Mouse (Mus musculus): ENCODE results near the gene Plscr3. TPM values are rescaled to one million over a fixed set of nuclear protein-coding genes. Genes with fewer than 3 reads are reported as not detected.
A peak's percentile ranks its signal among the peaks of the same experiment; 100 is the strongest.

Gene Plscr3
- total and polyA plus RNA-seq, 2 experiments from 2014 or later: 30.6 to 38.2 TPM

DNA sequence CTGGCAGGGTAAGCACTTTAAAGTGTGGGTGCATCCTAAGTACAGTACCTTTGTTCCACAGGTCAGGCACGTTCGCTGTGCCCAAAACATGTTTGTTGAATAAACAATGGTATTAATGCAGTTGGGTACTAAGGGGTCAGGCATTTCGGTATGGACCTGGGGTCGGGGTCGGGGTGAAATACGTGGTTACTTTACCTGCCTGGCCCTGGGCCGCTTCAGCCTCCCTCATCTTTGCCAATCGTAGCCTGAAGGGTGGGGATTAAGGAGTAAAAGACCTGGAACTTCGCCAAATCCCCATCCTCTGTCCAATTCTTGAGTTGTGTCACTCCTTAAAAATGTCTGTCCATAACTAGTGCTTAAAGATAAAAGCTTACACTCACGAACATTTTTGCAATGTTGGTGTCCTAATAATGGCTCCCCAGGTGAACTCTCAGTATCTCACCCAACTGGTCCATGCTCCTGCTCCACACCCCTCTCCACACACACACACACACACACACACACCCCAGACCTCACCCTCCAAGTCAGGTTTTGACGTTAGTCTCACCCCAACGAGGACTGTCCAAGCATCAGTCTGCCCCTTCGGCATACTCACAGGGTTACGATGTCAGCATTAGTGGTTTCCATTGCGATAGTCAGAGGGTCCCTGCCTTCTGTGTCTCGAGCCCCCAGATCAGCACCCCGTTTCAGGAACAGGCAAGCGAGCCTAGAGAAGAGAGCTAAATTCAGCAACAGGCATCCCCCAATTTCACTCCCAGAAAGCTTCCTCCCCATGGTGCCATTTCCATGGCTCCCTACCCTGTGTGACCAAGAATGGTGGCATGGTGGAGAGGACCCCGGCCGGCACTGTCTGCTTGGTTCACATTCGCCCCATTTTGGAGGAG, 35.9 kb downstream of the Plscr3 start:
- Histone ChIP-seq H3K9me3 (ENCODE audit: low read length) (no peaks in the 10 kb centered on the region), H3K36me3 (ENCODE audit: insufficient read depth) (no peaks in the 10 kb centered on the region), H3K4me3 (ENCODE audit: low read depth, low read length) (peak overlapping the region; percentile 37; the same call in 1 of the 2 replicates), H3K27ac (ENCODE audit: low read depth, low read length) (no peak overlapping the region), H3K4me2 (ENCODE audit: low read depth) (peak overlapping the region; percentile 65), H3K4me1 (ENCODE audit: insufficient read depth) (peaks cover 9% of the 10 kb centered on the region; the same call in 1 of the 2 replicates), H3K27me3 (ENCODE audit: insufficient read depth, low read length) (no peaks in the 10 kb centered on the region; the same call in 1 of the 2 replicates), H3K9ac (no peak overlapping the region)
- 60% methylated on average over 21 of the region's 21 CpGs for WGBS
- ATAC-seq (no peak), DNase-seq (no peak)
- no peak for TF ChIP-seq CTCF (IDR thresholded peaks at IDR 0.05; ENCODE audit: low read depth)

DNA sequence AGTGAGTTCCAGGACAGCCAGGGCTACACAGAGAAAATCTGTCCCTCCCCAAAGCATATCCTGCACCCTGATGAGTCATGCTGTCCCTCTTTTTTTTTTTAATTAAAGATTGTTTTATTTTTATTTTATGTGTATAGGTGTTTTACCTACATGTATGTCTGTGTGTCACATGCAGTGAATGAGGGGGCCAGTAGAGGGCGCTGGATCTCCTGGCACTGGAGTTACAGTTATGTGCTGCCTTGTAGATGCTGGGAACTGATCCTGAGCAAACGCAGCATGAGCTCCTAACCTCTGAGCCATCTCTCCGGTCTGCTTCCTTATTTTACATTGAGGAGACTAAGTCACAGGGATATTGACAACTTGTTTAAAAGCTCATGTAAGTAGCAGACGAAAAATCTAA, 36.9 kb downstream of the Plscr3 start:
- H3K4me3 ChIP-seq (ENCODE audit: low read depth, low read length): no peak overlapping the region
- no peak overlapping the region for H3K27ac ChIP-seq (ENCODE audit: low read depth, low read length)
- H3K9me3 ChIP-seq (ENCODE audit: low read length): no peaks in the 10 kb centered on the region
- WGBS: 68% methylated on average over 4 of the region's 4 CpGs
- H3K9ac ChIP-seq: no peak overlapping the region
- H3K4me2 ChIP-seq (ENCODE audit: low read depth): no peak overlapping the region
- peak; percentile 47 for TF ChIP-seq CTCF (IDR thresholded peaks at IDR 0.05; ENCODE audit: low read depth)
- DNase-seq (no peak), ATAC-seq (no peak)
- no peaks in the 10 kb centered on the region; the same call in 1 of the 2 replicates for H3K27me3 ChIP-seq (ENCODE audit: insufficient read depth, low read length)
- peaks cover 9% of the 10 kb centered on the region; the same call in 1 of the 2 replicates for H3K4me1 ChIP-seq (ENCODE audit: insufficient read depth)
- no peaks in the 10 kb centered on the region for H3K36me3 ChIP-seq (ENCODE audit: insufficient read depth)

DNA sequence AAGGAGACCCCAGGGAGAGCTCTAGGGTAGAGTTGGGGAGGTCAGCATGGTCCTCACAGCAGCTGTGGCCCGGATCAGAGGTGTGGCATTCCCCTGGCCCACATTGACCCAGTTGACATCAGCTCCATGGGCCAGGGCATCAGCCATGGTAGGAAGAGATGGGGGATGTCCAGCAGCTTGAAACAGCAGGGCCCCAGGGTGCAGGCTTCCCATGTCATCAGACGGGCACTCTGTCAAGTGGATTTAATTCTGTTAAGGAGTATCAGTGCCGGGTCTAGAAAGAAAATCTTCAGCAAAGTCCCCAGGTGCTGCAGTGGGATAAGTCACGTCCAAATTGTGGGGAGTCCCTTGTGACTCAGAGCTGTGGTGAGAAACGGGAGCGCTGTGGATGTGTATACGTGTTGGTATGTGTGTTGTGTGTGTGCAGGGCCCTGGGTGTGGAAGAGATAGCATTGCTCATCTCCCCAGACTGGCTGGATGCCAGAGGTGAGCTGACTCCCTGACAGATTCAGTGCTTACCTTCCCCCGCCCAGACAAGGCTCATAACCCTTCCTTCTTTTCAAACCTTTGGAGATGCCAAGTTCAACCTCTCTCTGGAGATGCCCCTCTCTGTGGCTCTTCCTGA, 37.5 kb downstream of the Plscr3 start:
- DNase-seq (no peak), ATAC-seq (no peak)
- no peak overlapping the region for H3K4me2 ChIP-seq (ENCODE audit: low read depth)
- TF ChIP-seq CTCF (IDR thresholded peaks at IDR 0.05; ENCODE audit: low read depth): no peak
- no peaks in the 10 kb centered on the region for H3K9me3 ChIP-seq (ENCODE audit: low read length)
- WGBS: 88% methylated on average over 8 of the region's 8 CpGs
- no peaks in the 10 kb centered on the region for H3K36me3 ChIP-seq (ENCODE audit: insufficient read depth)
- H3K4me3 ChIP-seq (ENCODE audit: low read depth, low read length): no peak overlapping the region
- H3K27me3 ChIP-seq (ENCODE audit: insufficient read depth, low read length): no peaks in the 10 kb centered on the region; the same call in 1 of the 2 replicates
- H3K27ac ChIP-seq (ENCODE audit: low read depth, low read length): no peak overlapping the region
- H3K4me1 ChIP-seq (ENCODE audit: insufficient read depth): peaks cover 9% of the 10 kb centered on the region; the same call in 1 of the 2 replicates
- H3K9ac ChIP-seq: no peak overlapping the region

DNA sequence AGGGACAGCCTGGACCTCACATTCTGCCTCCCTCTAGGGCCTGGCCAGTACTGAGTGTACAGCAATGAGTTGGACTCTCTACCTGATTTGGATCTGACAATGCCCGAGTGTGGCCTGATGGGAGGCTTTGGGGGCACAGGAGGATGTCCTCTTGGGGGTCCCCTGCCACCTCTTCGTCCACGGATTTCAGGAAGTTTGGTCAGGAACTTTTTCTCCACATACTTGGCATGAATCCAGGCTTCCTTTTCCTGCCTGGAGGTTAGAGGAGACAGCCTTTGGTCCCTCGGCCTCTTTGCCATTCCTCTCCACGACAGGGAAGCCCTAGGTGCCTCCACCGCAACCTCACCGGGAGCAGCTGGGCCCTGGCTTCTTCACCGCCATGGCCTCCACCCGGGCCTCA, 38.1 kb downstream of the Plscr3 start:
- DNase-seq: no peak
- Histone ChIP-seq H3K27me3 (ENCODE audit: insufficient read depth, low read length) (no peaks in the 10 kb centered on the region; the same call in 1 of the 2 replicates), H3K4me2 (ENCODE audit: low read depth) (no peak overlapping the region), H3K4me1 (ENCODE audit: insufficient read depth) (peaks cover 9% of the 10 kb centered on the region; the same call in 1 of the 2 replicates), H3K27ac (ENCODE audit: low read depth, low read length) (no peak overlapping the region), H3K9ac (no peak overlapping the region), H3K36me3 (ENCODE audit: insufficient read depth) (no peaks in the 10 kb centered on the region), H3K4me3 (ENCODE audit: low read depth, low read length) (no peak overlapping the region), H3K9me3 (ENCODE audit: low read length) (no peaks in the 10 kb centered on the region)
- WGBS: 83% methylated on average over 9 of the region's 9 CpGs
- no peak for TF ChIP-seq CTCF (IDR thresholded peaks at IDR 0.05; ENCODE audit: low read depth)
- no peak for ATAC-seq

DNA sequence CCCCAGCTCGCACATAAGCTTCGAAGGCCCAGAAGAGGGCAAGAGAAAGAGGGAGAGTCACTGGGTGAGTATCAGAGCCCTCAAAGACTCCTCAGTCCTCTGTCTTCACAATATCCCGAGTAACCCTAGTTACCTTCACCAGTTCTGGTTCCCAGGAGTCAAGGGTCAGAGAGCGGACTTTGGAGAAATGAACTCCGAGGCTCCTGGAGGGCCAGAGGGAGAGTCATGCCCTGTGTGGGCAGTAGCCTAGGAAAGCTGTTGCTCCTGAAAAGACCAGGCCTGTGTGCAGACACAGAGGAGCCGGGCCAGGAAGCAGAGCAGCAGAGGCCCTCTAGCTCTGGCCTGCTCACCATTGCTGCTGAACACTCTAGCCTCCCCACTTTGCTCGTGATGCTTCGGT, 38.5 kb downstream of the Plscr3 start:
- no peaks in the 10 kb centered on the region for H3K9me3 ChIP-seq (ENCODE audit: low read length)
- ATAC-seq (no peak), DNase-seq (no peak)
- H3K27me3 ChIP-seq (ENCODE audit: insufficient read depth, low read length): no peaks in the 10 kb centered on the region; the same call in 1 of the 2 replicates
- no peaks in the 10 kb centered on the region for H3K36me3 ChIP-seq (ENCODE audit: insufficient read depth)
- no peak overlapping the region for H3K4me2 ChIP-seq (ENCODE audit: low read depth)
- H3K4me3 ChIP-seq (ENCODE audit: low read depth, low read length): no peak overlapping the region
- peaks cover 9% of the 10 kb centered on the region; the same call in 1 of the 2 replicates for H3K4me1 ChIP-seq (ENCODE audit: insufficient read depth)
- TF ChIP-seq CTCF (IDR thresholded peaks at IDR 0.05; ENCODE audit: low read depth): no peak
- 87% methylated on average over 8 of the region's 8 CpGs for WGBS
- no peak overlapping the region for H3K27ac ChIP-seq (ENCODE audit: low read depth, low read length)
- no peak overlapping the region for H3K9ac ChIP-seq

DNA sequence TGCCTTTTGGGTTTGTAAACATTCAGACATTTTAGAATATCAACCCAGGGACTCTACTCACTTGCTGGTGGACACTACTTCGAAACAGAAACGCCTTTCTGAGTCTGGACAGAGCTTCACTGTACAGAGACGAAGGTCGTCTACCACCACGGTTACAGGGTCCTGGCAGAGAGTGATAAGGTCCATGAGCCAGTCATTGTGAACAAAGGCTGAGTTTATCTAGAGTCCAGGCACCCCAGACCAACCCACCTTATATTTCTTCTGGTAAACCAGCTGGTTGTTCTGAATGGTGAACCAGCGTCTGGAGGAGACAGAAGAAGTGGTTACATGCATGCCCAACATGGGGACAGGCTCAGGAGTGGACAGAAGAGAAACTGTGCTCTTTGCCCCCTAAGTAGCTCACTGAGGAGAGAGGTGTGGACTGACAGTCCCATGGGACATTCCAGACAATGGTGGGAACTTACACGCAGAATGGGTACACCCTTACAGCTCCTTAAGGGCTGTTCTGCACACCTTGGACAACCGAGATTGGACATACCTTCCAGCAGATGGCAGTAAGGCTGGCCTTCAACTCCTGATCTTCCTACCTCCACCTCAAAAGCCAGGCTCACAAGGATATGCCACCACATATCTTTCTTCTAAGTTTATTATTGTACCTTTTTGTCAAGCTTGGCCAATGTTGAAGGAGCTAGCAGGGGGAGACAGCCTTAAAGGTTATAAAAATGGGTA, 40.9 kb downstream of the Plscr3 start:
- Histone ChIP-seq H3K27me3 (ENCODE audit: insufficient read depth, low read length) (no peaks in the 10 kb centered on the region), H3K36me3 (ENCODE audit: insufficient read depth) (no peaks in the 10 kb centered on the region), H3K4me1 (ENCODE audit: insufficient read depth) (no peaks in the 10 kb centered on the region), H3K9me3 (ENCODE audit: low read length) (no peaks in the 10 kb centered on the region), H3K9ac (no peak overlapping the region), H3K27ac (ENCODE audit: low read depth, low read length) (no peak overlapping the region), H3K4me3 (ENCODE audit: low read depth, low read length) (no peak overlapping the region), H3K4me2 (ENCODE audit: low read depth) (no peak overlapping the region)
- ATAC-seq (no peak), DNase-seq (no peak)
- WGBS: 69% methylated on average over 8 of the region's 8 CpGs
- no peak for TF ChIP-seq CTCF (IDR thresholded peaks at IDR 0.05; ENCODE audit: low read depth)
